Mouse (Mus musculus) inflammation-experienced regulatory T-cells, adult 6 months (primary cell): Measurements from ENCODE around the gene Ulk4. TPM values are rescaled to one million over a fixed set of nuclear protein-coding genes. Genes with fewer than 3 reads are reported as not detected.

ENCODE experiments used
- ATAC-seq: one replicate; pipeline ENCODE4 v1.8.0; 2017
- polyA plus RNA-seq, 3 experiments: library from polyadenylated mRNA; unstranded; fragments of 100-300 nt; shearing (Covaris generic); gene quantifications; one replicate each; pipeline ENCODE4 v1.2.1; 2017

The Ulk4 gene
- polyA plus RNA-seq, 3 experiments from 2014 or later = 1.6 to 3.8 TPM; not detected in 1

- ATAC-seq = no peak
These were observed 169.9 kb downstream of the Ulk4 start for GRCm38 (mm10) chr9:121107101-121107500.

GRCm38 (mm10) chr9:121101516-121101915 is 175.5 kb downstream of the Ulk4 start:
- ATAC-seq = no peak

GRCm38 (mm10) chr9:121099453-121099852 is 177.5 kb downstream of the Ulk4 start:
- no peak for ATAC-seq

- no peak for ATAC-seq
These were observed 183.2 kb downstream of the Ulk4 start for GRCm38 (mm10) chr9:121093760-121094159.

GRCm38 (mm10) chr9:121092568-121092967 is 184.4 kb downstream of the Ulk4 start:
- ATAC-seq = no peak

GRCm38 (mm10) chr9:121091016-121091735 is 185.8 kb downstream of the Ulk4 start:
- ATAC-seq = no peak

GRCm38 (mm10) chr9:121087661-121088060 is 189.3 kb downstream of the Ulk4 start:
- no peak for ATAC-seq

GRCm38 (mm10) chr9:121084191-121084590 is 192.8 kb downstream of the Ulk4 start:
- no peak for ATAC-seq

- no peak for ATAC-seq
These were observed 196.2 kb downstream of the Ulk4 start for GRCm38 (mm10) chr9:121080834-121081233.

GRCm38 (mm10) chr9:121080413-121080812 is 196.6 kb downstream of the Ulk4 start:
- ATAC-seq = no peak

GRCm38 (mm10) chr9:121079388-121080088 is 197.5 kb downstream of the Ulk4 start:
- no peak for ATAC-seq

- no peak for ATAC-seq
These were observed 200.7 kb downstream of the Ulk4 start for GRCm38 (mm10) chr9:121076291-121076690.

GRCm38 (mm10) chr9:121075246-121075645 is 201.8 kb downstream of the Ulk4 start:
- ATAC-seq = no peak

GRCm38 (mm10) chr9:121074726-121075125 is 202.3 kb downstream of the Ulk4 start:
- ATAC-seq = no peak

GRCm38 (mm10) chr9:121072127-121072757 is 204.8 kb downstream of the Ulk4 start:
- no peak for ATAC-seq

GRCm38 (mm10) chr9:121071461-121072126 is 205.4 kb downstream of the Ulk4 start:
- no peak for ATAC-seq

- ATAC-seq = no peak
These were observed 205.9 kb downstream of the Ulk4 start for GRCm38 (mm10) chr9:121071050-121071449.

GRCm38 (mm10) chr9:121068115-121068514 is 208.9 kb downstream of the Ulk4 start:
- ATAC-seq = no peak

- no peak for ATAC-seq
These were observed 210.0 kb downstream of the Ulk4 start for GRCm38 (mm10) chr9:121067043-121067442.

GRCm38 (mm10) chr9:121065383-121065978 is 211.5 kb downstream of the Ulk4 start:
- ATAC-seq = no peak

- ATAC-seq = no peak
These were observed 212.2 kb downstream of the Ulk4 start for GRCm38 (mm10) chr9:121064606-121065355.

GRCm38 (mm10) chr9:121062671-121063070 is 214.3 kb downstream of the Ulk4 start:
- ATAC-seq = no peak
